Mouse (Mus musculus) frontal cortex, postnatal 36 days (tissue): ENCODE data around the gene Tdp1.
A peak's percentile ranks its signal among the peaks of the same experiment; 100 is the strongest.

ENCODE experiments used
- DNase-seq, 2 experiments: peaks; one replicate each; pipeline ENCODE4 v3.0.0; 2022; ENCODE audit warnings: low spot score in 2 of 2

Gene Tdp1

GRCm38 (mm10) chr12:99898248-99898870 lies 14.0 kb downstream of the Tdp1 start:
- DNase-seq = no peak

- DNase-seq = no peak
Observed at GRCm38 (mm10) chr12:99899991-99900390, 15.7 kb downstream of the Tdp1 start.

- DNase-seq = no peak
Observed at GRCm38 (mm10) chr12:99901973-99902866, 17.9 kb downstream of the Tdp1 start.

- no peak for DNase-seq
Observed at GRCm38 (mm10) chr12:99902867-99903370, 18.6 kb downstream of the Tdp1 start.

- peak; percentile 31 to 32 for DNase-seq
Observed at GRCm38 (mm10) chr12:99904537-99904936, 20.2 kb downstream of the Tdp1 start.

GRCm38 (mm10) chr12:99911466-99911865 lies 27.1 kb downstream of the Tdp1 start:
- DNase-seq = no peak

- peak; percentile 61 to 62 for DNase-seq
Observed at GRCm38 (mm10) chr12:99917800-99918427, 33.6 kb downstream of the Tdp1 start.

GRCm38 (mm10) chr12:99919636-99920035 lies 35.3 kb downstream of the Tdp1 start:
- no peak for DNase-seq

GRCm38 (mm10) chr12:99921045-99921444 lies 36.7 kb downstream of the Tdp1 start:
- DNase-seq = no peak

GRCm38 (mm10) chr12:99923131-99923606 lies 38.9 kb downstream of the Tdp1 start:
- DNase-seq = peak; percentile 17 to 29

- no peak for DNase-seq
Observed at GRCm38 (mm10) chr12:99923703-99924102, 39.4 kb downstream of the Tdp1 start.

- DNase-seq = peak; percentile 54 to 65
Observed at GRCm38 (mm10) chr12:99928311-99928710, 44.0 kb downstream of the Tdp1 start.

GRCm38 (mm10) chr12:99929160-99929559 lies 44.8 kb downstream of the Tdp1 start:
- no peak for DNase-seq

- DNase-seq = no peak
Observed at GRCm38 (mm10) chr12:99932245-99932644, 47.9 kb downstream of the Tdp1 start.

- DNase-seq = no peak
Observed at GRCm38 (mm10) chr12:99933630-99934029, 49.3 kb downstream of the Tdp1 start.

- no peak for DNase-seq
Observed at GRCm38 (mm10) chr12:99935403-99935802, 51.1 kb downstream of the Tdp1 start.

GRCm38 (mm10) chr12:99938476-99938875 lies 54.2 kb downstream of the Tdp1 start:
- no peak for DNase-seq

GRCm38 (mm10) chr12:99939179-99939578 lies 54.9 kb downstream of the Tdp1 start:
- no peak for DNase-seq

GRCm38 (mm10) chr12:99940704-99941103 lies 56.4 kb downstream of the Tdp1 start:
- no peak for DNase-seq

- no peak for DNase-seq
Observed at GRCm38 (mm10) chr12:99942441-99942840, 58.1 kb downstream of the Tdp1 start.

- peak; percentile 51 to 56 for DNase-seq
Observed at GRCm38 (mm10) chr12:99952928-99953327, 68.6 kb downstream of the Tdp1 start.

- no peak for DNase-seq
Observed at GRCm38 (mm10) chr12:99956411-99956810, 72.1 kb downstream of the Tdp1 start.
